Mouse (Mus musculus) gastrocnemius, postnatal 4 days (tissue): Measurements from ENCODE around the gene Lmnb2. TPM values are rescaled to one million over a fixed set of nuclear protein-coding genes. Genes with fewer than 3 reads are reported as not detected.
A peak's percentile ranks its signal among the peaks of the same experiment; 100 is the strongest.

Source experiments
- DNase-seq, 2 experiments: peaks; one replicate each; pipeline ENCODE4 v3.0.0; 2021 to 2022; ENCODE audit warnings: low spot score in 2 of 2, mixed read lengths in 2 of 2
- total RNA-seq, 2 experiments: library from RNA; stranded (reverse); gene quantifications; 2 replicates each; pipeline ENCODE4 v1.2.3; 2021

Lmnb2 gene
- total RNA-seq, 2 experiments from 2014 or later, result 46.8 to 50.5 TPM

DNA sequence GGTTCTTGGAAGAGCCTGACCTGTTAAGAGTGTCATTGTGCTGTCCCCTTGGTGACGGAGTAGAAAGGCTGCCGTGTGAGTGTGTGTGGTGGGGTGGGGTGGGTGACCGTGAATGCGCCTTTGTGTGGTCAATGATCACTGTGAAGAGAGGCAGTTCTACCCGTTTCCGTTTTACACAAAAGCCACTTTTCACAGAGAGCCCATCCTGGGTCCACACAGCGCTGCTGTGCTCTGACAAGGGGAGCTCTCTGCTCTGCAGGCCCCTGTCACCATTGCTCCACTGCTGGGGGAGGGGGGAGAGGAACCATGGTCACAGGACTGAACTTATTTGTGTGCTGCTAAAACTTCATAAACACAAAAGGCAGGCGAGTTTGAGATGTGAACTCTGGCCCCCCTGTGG, 60.7 kb downstream of the Lmnb2 start:
- no peak for DNase-seq

DNA sequence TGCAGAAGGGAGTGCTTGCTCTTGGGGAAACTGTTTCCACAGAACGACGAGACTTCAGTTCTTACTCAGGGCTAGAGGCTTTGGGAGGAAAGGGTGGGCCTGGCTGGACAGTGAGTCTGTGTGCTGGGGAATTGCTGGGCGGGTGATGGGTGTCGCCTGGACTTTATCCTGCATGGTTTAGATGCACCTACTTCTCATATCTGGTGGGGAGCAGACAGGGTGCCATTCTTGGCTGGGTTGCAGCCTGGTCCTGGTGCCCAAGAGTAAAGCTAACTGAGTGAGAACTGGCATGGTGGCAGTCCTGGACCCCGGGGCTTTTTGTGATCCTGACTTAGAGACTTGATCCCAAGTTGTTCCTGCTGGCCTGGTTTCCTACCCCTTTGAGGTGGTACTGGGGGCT, 61.1 kb downstream of the Lmnb2 start:
- no peak for DNase-seq

DNA sequence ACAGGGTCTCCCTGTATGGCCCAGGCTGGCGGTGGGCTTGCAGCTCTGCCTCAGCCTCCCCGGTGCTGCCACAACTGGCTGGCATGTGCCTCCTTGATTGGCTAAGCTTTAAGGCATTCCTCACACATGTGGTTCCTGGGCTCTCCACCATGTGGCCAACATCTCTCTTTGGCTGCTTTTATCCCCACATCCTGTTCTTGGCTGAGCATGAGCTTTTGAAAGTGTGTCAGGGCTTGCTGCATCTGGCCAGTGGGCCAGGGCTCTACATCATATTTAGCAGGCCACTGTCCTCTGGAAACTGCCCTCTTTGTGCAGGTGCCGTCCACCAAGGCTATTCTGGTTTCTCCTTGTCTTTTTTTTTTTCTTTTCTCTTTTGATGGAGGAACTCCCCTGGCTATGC, 61.8 kb downstream of the Lmnb2 start:
- DNase-seq, result no peak

- DNase-seq, result no peak
Observed at GRCm38 (mm10) chr10:80855749-80856073, 62.3 kb downstream of the Lmnb2 start.

DNA sequence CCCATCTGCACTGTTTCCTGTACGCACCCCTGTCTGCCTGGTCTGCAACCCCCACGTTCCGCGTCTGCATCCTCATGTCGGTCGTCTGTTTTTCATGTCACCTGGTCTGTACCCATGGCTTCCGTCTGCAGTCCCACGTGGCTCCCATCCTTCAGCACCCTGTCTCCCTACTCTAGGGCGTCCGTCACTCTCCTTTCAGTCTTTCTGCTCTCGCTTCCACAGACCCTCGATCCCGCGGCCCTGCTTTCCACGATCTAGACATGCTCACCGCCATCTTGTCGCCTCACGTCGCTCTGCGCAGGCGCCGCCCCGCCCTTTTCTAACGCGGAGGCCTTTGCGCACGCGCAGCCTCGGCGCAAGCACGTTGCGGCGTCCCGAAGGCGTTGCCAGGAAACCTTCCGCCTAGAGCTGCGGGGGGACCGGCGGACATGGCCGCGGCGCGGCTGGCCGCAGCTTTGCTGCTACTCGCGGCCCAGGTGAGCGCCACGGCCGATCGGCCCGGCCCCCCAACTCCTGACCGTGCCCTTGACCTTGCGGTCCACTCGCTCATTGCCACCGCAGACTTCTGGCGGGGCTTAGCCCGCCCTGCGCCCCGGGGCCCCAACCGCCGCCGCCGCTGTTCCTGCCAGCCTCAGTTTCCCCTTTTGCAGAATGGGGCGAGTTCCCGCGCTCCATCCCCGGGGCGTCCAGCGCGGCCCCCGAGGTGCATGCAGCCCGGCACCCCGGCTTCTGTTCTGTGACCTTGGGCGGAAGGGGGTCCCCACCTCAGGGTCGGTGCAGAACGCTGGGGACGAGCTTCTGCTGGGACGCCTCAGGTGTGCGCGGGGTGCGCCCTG, 62.9 kb downstream of the Lmnb2 start, which contains the start of the genes Lsm7 and Sppl2b:
Lsm7 (minus strand) TSS at position 297 of the 836 bp plus-strand sequence.
Sppl2b (plus strand) TSS at position 363 of the 836 bp plus-strand sequence.
- peak; percentile 98 to 99 for DNase-seq

Other genes starting within 250 kb of the Lmnb2 start
- 100 to 1,000 TPM; 170 to 176 TPM for gene Mknk2, start 240.1 kb downstream of the Lmnb2 start, total RNA-seq
- 10 to 100 TPM; 24.0 to 25.4 TPM for gene Mob3a, start 216.3 kb downstream of the Lmnb2 start, total RNA-seq
- 1 to 10 TPM; 8.3 to 8.4 TPM for gene Izumo4, start 216.1 kb downstream of the Lmnb2 start, total RNA-seq
- 10 to 100 TPM; 52.1 to 58.7 TPM for gene Ap3d1, start 176.0 kb downstream of the Lmnb2 start, total RNA-seq
- 10 to 100 TPM; 50.5 to 61.2 TPM for gene Dot1l, start 163.0 kb downstream of the Lmnb2 start, total RNA-seq
- 10 to 100 TPM; 47.1 to 55.8 TPM for gene Sf3a2, start 120.0 kb downstream of the Lmnb2 start, total RNA-seq
- 10 to 100 TPM; 41.7 to 43.0 TPM for gene Plekhj1, start 119.6 kb downstream of the Lmnb2 start, total RNA-seq
- under 1 TPM; 0.86 to 0.93 TPM for gene Amh, start 113.0 kb downstream of the Lmnb2 start, total RNA-seq
- 100 to 1,000 TPM; 199 to 230 TPM for gene Jsrp1, start 104.7 kb downstream of the Lmnb2 start, total RNA-seq
- gene Oaz1, start 91.6 kb downstream of the Lmnb2 start, total RNA-seq, result 100 to 1,000 TPM; 785 to 853 TPM
- gene Lingo3, start 74.2 kb downstream of the Lmnb2 start, total RNA-seq, result 10 to 100 TPM; 21.5 to 22.1 TPM
- 10 to 100 TPM; 53.7 to 54.2 TPM for gene Lsm7, start 63.0 kb downstream of the Lmnb2 start, total RNA-seq
- 10 to 100 TPM; 30.9 to 38.6 TPM for gene Sppl2b, start 63.0 kb downstream of the Lmnb2 start, total RNA-seq
- gene Tmprss9, start 46.4 kb downstream of the Lmnb2 start, total RNA-seq, result under 1 TPM in 1 of 2 experiments, not detected in 1; 0.10 TPM
- gene Timm13, start 17.3 kb downstream of the Lmnb2 start, total RNA-seq, result 100 to 1,000 TPM; 120 to 134 TPM
- gene Gadd45b, start 11.8 kb upstream of the Lmnb2 start, total RNA-seq, result 10 to 100 TPM; 13.5 to 16.3 TPM
- 1 to 10 TPM; 1.9 to 2.0 TPM for gene Gng7, start 96.7 kb upstream of the Lmnb2 start, total RNA-seq
- gene Diras1, start 107.4 kb upstream of the Lmnb2 start, total RNA-seq, result under 1 TPM in 1 of 2 experiments, not detected in 1; 0.10 TPM
- gene Slc39a3, start 119.2 kb upstream of the Lmnb2 start, total RNA-seq, result 10 to 100 TPM; 11.2 to 11.9 TPM
- 100 to 1,000 TPM in 1 of 2 experiments, 10 to 100 TPM in 1; 98.0 to 100 TPM for gene Sgta, start 141.9 kb upstream of the Lmnb2 start, total RNA-seq
- gene Thop1, start 151.8 kb upstream of the Lmnb2 start, total RNA-seq, result 10 to 100 TPM; 40.6 to 44.0 TPM
- 1 to 10 TPM; 1.2 to 1.5 TPM for gene Creb3l3, start 180.6 kb upstream of the Lmnb2 start, total RNA-seq
- gene Map2k2, start 187.7 kb upstream of the Lmnb2 start, total RNA-seq, result 100 to 1,000 TPM; 148 to 152 TPM
- 10 to 100 TPM; 37.7 to 42.0 TPM for gene Zbtb7a, start 217.0 kb upstream of the Lmnb2 start, total RNA-seq
- 10 to 100 TPM; 22.1 to 22.5 TPM for gene Pias4, start 249.7 kb upstream of the Lmnb2 start, total RNA-seq